Mouse (Mus musculus) right cerebral cortex, adult 2 months (tissue): Measurements from ENCODE around the gene Rbm19.

Experiments used
- DNase-seq, 2 experiments: peaks; one replicate each; pipeline ENCODE4 v3.0.0; 2021 to 2022; ENCODE audit warnings: low spot score in 2 of 2

Rbm19 gene

DNA sequence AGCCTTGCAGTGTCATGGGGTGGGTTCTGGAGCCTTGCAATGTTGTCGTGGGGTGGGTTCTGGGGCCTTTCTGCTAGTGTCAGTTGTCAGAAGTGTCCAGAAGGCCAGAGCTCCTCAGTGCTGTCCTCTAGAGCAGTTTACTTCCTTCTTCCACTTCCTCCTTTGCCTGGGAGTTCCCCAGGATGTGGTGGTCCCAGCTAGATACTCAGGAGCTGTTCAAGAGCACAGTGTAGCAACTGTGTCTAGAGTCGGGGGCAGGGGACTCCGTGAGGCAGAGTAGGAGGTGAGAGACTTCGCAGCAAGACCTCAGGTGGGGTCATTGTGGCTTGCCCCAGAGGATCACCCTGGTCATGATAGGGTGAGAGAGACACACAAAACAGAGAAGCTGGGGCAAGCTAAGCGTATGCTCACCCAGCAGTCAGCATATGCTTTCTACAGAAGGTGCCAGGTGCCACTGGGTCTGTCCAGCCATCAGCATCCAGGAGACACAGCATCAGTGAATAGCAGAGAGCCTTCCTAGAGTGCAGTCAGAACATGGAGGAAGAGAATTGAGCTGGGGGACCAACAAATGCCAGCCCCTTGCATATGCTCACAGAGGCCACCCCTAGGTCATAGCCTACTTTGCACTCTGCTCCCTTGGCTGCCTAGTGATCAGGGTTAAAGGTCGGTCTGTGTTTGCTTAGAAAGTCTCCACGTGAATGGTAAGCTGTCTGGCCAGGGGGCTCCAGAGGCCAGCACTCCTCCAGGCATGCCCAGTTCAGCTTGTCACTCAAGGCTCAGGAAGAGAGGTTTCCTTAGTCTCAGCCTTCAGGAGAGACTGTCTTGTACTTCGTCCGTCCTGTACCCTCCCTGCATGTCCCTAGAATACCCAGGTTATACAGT, 49.0 kb downstream of the Rbm19 start:
- DNase-seq = no peak

DNA sequence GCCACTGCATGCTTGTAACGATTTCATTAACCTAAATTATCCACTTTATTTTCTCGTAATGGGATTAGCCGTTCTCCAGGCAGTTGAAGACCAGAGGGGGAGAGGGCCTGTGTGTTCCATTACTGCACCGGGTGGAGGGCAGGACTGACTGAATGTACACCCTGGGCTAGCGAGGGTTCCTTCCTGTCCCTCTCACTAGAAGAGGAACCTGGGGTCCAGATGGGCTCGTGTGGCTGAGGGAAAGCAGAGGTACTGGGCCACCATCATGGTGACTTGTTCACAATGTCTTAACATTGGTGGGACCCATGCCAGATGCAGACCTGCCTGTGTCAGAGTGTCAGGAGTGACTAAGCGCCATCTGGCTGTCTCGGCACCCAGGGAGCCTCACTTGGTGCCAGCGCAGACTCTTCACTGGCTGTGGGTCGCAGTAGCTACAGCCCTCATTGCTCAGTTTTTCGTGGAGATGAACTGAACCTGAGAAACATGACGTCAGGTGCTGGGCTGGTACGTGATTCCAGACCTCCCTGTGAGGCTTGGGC, 51.6 kb downstream of the Rbm19 start:
- no peak for DNase-seq

DNA sequence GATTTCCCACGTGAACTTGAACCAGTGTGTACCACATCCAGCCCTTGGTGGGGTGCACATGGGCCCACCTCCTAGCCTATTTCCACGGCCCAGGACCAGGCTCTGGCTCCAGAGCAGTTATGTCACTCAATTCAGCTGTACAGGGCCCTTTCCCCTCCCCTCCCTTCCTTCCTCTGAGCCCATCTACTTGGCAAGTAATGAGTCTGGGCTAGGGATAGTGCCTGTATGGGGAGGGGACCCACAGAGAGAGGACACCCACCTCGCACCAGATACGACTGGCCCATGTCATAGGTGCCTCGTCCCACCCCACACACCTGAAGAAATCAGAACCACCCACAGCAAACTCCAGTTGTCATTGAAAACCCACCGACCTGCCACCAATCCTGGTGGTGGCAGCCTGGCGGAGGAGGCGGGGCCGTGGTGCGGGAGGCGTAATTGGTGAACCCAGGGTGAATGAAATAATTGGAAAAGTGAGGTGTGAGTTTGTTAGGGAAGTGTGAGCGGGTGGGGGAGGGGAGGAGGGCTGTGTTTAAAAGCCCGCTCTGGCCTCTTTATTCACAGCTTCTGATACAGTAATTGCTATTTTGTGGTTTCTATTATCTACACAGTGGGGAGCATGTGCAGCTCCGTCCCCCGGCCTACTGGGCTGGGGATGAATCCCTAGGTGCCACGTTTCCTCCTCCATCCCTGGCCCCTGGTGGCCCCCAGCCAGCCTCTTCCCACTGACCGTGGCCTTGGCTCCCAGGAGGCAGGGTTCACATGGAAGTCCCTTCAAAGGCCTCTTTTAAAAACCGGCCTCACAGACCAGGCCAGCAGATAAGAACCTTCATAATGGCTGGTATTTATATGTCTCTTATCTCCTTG, 55.8 kb downstream of the Rbm19 start:
- DNase-seq = no peak

DNA sequence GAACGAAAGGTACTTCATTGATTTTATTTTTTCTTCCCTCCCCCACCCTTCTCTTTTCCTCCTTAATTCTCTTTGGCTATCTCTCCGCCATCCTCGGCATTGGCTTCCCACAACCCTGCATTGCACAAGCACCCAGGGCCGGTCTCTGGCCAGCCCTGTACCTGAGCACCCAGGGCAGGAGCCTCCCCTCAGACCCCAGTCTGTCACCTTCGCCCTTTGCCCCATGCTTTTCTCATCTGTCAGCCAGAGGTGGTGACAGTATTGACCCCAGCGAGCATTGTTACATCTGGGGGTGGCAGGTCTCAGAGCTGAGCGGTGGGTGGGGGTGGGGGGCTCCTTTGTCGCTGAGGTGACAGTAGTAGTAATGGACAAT, 56.5 kb downstream of the Rbm19 start:
- no peak for DNase-seq

DNA sequence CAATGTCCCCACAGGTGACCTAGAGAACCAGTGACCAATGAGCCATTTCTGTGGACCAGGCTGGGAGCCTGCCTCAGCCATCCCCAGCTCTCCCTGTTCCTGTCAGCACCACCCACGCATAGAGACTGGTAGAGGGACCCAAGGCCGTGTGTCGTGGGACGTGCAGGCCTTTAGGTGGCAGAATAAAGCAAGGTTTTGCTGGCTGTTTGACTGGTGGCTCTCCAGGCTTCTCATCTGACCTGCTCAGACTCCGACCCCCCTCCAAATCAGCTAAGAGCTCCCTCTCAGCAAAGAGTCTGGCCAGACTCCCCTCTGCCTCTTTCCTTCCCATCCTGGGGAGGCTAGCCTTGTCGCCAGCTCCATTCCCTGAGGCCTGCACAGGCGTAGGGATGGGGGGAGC, 58.1 kb downstream of the Rbm19 start:
- DNase-seq = peak in 1 of 2 experiments; percentile 37

DNA sequence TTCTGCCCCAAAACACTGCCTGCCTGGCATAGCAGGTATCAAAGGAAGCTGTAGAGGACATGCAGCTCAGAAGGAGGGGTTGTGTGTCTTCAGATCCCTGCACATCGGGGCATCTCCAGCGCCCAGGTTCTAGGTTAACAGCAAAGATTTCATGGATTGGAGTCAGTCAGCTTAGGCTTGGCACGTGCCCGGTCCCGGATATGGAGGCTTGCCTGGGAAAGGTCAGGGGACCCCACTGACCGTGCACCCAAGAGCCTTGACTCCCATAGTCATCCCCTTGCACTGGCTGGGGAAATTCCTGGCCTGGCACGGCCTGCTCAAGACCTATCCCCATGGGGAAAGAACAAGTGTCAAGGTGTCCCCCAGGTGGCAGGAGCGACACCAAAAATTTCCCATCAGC, 59.0 kb downstream of the Rbm19 start:
- no peak for DNase-seq

DNA sequence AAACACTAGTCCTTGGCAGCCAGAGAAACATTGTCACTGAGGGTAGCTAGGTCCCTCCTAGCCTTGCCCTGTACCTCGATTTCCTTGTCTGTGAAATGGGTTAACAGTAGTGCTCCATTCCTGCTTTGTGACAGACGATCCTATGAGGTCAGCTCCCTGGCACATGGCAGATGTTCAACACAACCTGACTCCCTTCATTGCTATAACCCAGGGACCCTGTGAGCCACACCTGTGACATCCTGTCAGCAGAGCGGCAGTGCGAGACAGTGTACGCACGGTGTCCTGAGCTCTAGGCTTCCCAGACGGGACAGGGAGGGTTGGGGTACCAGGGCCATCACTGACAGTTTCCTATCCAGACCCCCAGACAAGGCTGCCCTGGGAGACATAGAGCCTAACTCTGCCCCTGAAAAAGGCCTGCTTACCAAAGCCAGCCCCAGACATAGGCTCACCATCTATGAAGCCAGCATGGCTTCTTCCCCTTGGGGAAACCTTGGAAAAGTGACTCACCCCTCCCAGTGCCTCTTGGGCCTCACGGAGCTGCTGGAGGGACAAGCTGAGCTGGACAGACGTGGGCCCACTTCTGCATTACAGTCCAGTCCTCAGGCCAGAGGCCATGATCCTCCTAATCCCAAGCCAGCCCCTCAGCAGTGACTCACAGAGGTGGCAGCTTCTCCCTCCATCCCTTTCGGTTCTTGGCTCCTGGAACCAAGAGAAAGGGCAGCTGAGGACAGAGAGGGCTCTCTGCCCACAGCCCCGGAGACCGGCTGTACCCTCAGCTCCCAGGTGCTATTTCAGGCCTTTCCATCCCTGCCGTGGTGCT, 60.2 kb downstream of the Rbm19 start:
- DNase-seq = no peak

DNA sequence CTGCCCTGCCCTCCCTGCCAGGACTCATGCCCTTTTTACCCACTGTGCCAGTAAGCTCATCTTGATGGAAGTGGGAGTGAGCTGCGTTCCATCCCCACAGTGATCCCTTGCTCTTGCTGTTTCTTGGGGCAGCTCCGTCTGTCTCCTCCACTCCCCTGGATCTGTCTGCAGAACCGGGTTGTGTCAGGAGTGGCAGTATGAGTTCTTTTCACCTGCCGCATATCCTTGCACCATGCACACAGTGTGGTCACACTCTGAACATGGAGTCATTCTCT, 60.7 kb downstream of the Rbm19 start:
- DNase-seq = no peak

DNA sequence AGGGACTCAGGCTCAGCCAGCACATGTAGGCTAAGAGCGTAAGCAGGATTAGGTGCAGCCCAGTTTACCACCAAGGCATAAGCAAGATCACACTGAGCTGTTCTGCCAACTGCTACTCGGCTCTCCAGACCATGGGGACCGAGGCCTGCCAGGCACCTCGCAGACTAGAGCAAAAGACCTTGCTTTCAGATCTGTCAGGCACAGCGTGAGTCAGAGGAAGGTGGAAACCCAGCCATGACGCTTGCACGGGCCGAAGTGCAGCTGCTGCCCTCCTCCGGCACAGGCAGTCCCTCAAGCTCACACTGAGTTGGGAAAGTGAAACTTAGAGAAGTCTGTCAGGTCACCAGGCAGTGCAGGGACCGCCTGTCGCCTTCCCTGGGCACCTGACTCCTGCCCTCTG, 63.8 kb downstream of the Rbm19 start:
- no peak for DNase-seq

DNA sequence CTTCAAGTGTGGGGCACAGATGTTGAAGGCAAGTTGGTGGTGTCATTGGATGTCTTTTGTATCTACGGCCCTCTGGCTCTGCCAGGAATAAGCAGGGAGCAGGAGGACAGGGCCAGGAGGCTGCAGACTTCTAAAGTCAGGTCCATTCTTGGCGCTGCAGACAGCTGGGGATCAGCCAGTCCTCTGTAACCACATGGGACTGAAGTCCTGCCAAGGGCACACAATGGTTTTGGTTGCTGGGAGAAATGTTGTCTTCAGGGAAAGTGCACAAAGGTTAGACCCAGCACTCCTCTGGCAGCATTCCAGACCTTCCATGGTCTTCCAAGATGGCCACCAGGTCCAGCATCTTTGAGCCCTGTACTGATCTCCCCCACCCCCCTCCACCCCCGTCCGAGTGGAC, 65.1 kb downstream of the Rbm19 start:
- DNase-seq = peak in 1 of 2 experiments; percentile 10

DNA sequence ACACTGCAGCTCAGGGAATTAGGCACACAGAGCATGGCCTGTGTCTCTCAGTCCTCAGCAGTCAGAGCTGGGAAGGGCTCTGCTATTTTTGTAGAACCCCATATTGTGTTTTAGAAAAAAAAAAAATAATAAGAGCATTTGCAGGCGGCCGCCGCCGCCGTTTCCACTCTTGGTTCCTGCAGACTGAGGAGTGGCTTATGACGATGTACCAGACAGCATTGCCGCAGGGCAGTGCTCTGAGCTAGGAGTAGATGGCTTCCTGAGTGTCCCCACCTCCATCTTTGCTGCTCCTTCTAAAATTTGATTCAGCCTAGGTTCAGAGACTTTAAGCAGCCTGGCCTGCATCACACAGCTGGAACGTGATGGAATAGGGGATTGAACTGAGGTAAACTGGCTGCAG, 67.1 kb downstream of the Rbm19 start:
- peak; percentile 26 to 28 for DNase-seq

DNA sequence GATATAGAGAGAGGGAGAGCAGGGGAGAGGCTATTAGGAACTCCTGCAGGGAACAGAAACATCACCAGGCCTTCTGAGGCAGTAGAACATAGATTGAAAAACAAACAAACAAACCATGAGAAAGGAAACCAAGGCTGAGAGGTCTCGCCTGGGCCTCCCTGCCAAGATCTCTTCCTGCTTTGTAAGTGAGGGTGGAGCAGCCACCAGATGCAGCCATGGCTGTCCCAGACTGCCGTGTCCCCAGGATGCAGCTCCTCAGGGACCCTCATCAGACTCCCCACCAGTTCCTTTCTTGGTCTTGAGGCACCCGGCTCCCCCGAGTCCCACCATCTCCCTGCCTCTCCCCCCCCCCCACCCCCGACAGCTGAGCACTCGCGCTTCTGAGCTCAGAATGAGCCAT, 67.5 kb downstream of the Rbm19 start:
- no peak for DNase-seq

DNA sequence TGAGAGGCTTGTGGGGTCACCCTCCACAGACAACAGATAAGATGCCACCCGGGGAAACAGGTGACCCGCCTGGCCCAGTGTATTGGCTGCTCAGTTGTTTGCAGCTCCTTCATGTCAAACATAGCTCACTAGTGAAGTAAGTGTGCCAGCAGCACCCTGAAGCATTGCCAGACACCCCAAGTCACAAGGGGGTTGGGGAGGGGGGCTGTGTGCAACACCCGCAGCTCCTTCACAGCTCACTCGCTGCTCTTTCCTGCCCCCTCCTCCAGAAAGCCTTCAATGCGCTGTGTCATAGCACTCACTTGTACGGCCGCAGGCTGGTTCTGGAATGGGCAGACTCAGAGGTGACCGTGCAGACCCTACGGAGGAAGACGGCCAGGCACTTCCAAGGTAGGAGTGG, 69.7 kb downstream of the Rbm19 start:
- DNase-seq = no peak

DNA sequence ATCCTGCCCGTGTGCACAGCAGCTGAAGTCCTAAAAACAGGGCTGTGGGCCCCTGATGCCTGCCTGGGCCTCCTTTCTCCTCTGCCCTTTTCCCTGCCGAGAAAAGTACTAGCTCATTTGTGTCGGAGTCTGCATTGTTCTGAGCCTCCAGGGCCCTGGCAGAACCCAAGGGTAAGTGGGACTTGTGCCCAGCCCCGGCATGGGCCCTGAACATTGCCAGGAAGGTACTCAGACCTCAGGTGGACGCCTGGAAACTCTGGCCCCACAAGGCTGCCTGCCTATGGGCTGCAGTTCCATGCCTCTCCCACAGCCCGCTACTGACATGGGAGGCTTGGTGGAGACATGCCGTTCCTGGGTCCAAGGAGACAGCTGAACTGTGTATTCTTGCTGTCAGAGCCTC, 72.3 kb downstream of the Rbm19 start:
- DNase-seq = no peak

DNA sequence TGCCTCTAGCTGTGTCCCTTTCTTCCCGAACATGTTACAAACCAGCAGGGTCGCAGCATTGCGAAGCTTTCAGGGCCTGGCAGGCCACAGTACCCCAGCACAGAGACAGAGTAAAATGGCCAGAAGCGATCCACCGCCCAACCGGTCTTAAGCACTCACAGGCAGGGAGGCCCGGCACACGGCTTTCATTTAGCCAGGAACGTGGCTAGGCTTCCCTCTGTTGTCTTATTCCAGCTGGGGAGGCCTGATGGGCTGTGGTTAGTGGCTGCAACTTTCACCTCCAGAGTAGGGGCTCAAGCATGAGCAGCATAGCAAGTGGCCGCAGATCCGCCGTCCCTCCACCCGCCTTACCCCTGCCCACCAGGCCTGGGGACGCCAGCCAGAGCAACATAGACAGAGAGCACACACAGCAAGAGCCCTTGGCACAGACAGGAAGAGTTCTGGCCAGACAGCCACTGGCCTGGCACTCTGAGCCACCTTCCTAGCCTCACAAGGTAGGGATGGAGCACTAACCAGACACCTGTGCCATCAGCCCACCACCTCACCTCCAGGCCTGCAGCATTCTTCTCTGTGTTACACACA, 73.8 kb downstream of the Rbm19 start:
- DNase-seq = no peak

DNA sequence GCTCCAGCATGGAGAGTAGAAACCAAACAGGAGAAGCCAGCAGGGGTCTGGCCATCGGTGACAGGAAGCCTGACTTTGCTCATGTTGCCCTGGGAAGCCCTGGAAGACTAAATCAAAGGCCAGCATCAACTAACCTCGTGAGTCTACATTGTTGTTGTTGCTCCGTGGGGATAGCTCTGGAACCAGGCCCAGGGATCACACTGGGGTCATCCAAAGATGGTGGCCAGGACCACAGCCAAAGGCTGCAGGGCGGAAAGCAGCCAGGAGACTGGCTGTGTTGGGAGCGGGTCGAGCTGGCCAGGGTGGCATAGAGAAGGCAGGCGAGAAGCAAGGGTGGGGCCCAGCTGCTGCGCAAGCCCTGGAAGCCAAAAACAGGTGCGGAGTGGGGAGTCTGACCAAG, 75.4 kb downstream of the Rbm19 start:
- DNase-seq = no peak

DNA sequence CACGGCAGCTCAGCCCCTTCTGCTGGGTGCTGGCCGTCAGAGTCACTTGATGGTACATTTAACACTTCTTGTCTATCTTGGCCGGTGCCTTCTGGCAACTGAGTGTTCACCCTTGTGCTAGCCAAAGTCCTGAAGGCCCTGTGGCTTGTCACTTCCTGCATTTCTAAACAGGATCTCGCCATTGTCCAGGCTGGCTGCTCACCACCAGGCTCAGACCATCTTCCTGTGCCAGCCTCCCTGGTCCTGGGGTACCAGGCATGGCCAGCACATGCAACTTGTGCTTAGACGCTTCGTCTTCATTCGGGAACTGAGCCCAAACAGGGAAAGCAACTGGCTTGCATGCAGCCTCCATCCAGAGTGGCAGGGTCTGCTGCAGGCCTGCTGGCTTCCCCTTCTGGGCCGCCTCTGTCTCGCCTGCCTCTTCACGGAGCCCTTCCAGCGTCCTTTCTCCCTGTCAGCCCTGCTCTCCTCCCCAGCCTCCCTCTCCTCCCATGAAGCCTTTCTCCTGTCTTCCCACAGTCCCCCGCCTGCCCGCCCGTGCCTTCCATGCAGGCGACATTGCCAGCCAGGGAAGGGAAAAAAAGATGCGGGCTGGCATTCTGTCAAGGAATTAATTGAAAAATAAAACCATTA, 78.2 kb downstream of the Rbm19 start:
- DNase-seq = peak; percentile 36 to 65

DNA sequence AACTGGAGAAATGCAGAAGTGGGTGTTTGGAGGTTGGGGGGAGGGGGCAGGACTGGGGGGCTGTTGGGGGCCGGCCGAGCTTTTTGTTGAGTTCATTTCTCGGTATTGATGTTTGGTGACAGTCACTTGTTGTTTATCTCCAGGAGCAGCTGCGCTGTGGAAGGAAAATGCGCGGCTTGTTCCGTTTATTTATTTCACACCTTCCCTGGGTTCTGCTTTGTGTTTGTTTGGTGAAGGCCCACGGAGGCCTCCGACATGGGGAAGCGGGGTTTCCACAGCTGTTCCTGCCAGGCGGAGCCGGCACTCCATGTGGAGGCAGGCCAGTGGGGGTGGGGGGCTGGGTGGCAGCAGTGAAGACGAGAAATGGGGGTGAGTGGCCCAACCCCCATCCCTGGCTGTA, 78.7 kb downstream of the Rbm19 start:
- peak; percentile 36 to 44 for DNase-seq

DNA sequence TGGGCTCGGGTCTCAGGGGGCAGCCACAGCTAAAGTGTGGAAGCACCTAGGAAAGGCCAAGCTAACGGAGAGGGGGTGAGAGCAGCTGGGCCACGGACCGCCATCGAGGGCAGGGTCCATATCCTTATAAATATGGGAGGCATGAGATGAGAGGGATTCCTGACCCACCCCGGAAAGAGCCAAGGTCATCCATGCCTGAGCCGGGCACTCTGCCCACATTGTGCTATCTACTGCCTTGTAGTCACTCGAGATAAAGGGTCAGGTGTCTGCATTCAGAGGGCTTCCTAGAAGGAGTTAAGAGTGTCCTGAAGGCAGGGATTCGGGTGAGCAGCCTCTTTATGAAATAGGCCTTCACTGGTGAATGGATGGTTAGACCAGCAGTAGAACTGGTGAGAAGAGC, 80.6 kb downstream of the Rbm19 start:
- DNase-seq = no peak

DNA sequence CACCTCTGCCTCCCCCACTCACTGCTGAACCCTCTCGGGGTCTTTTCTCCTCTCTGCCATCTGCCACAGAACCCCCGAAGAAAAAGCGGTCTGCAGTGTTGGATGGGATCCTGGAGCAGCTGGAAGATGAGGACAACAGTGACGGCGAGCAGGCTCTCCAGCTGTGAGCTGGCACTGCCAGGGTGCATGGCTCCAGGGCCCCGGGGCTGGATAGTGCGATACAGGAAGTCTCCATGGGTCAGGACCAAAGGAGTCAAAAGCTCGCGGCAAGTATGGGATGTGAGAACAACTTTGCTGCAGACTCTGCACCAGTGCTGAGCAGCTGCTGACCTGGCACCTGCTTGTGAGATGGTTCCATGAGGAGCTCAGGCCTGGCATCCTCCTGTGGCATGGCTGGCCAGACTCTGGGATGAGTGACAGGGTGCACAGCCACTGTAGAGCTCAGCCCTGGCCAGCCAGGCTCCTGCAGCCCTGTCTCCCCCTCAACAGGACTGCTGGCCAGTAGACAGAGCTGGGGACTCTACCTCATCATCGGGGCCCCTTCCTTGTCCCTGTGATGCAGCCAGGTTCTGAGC, 81.6 kb downstream of the Rbm19 start:
- no peak for DNase-seq

DNA sequence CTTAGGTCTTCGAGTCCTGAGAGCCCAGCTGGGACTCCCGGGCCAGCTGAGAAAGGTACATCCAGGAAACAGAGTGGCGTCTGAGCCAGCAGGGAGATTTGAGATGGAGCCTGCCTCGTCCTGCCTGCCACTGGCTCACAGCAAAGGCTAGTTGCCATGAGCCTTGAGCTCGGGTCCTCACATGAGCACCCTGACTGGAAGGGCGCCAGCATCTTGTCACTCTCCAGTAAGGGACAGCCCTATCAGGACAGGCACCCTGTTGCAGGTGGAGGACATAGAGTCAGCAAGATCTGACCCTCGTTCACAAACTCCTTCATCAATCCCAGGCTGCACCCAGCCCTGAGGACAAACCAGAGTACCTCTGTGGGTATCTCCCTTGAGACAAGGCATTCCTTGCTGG, 83.6 kb downstream of the Rbm19 start:
- no peak for DNase-seq
